Mouse (Mus musculus): Measurements from ENCODE around the gene Ltbp4. TPM values are rescaled to one million over a fixed set of nuclear protein-coding genes. Genes with fewer than 3 reads are reported as not detected.

Gene Ltbp4
- total and polyA plus RNA-seq, 3 experiments = 2.9 to 14.2 TPM; not detected in 1

DNA sequence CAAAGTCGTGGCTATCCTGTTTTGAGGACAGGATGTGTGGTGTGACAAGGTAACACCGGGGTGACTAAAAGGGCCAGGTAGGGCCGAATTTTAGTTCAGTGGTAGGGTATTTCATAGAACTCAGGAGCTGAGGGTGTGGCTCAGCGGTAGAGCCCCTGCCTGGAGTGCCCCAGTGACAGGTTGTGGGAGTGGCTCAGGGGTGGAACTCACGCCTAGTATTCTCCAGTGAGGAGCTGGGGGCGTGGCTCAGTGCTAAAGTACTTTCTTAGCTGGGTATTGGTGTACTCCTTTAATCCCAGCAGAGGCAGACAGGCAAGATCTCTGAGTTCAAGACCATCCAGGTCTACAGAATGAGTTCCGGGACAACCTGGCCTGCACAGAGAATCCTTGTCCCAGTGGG, 61.5 kb downstream of the Ltbp4 start:
- H3K9me3 ChIP-seq (replicated peaks; ENCODE audit: insufficient read depth, low read length) = no peaks in the 10 kb centered on the region
- no peak overlapping the region for H3K27ac ChIP-seq (ENCODE audit: control insufficient read depth, low read depth, low read length)
- no peaks in the 10 kb centered on the region for H3K4me1 ChIP-seq (ENCODE audit: control insufficient read depth in 1 of 2, insufficient read depth in 2 of 2, low read length in 2 of 2)
- peak; percentile 46 for DNase-seq (ENCODE audit: low read depth, low spot score)
- H3K36me3 ChIP-seq (ENCODE audit: control insufficient read depth in 1 of 2, insufficient read depth in 2 of 2, low read length in 2 of 2) = no peaks in the 10 kb centered on the region
- H3K79me2 ChIP-seq (ENCODE audit: control insufficient read depth, insufficient read depth, low read length, poor library complexity) = no peaks in the 10 kb centered on the region
- H3K9ac ChIP-seq (ENCODE audit: control insufficient read depth, low read depth, low read length, poor library complexity, severe bottlenecking) = no peak overlapping the region
- TF ChIP-seq ZMIZ1 (IDR thresholded peaks at IDR 0.05; ENCODE audit: low read depth, low read length) (no peak), SMC3 (IDR thresholded peaks at IDR 0.05; ENCODE audit: low read depth, low read length) (no peak), RAD21 (IDR thresholded peaks at IDR 0.05; ENCODE audit: low read depth, low read length) (no peak), ETS1 (IDR thresholded peaks at IDR 0.05; ENCODE audit: low read depth, low read length) (no peak), USF1 (IDR thresholded peaks at IDR 0.05; ENCODE audit: low read depth, low read length) (no peak), BHLHE40 (IDR thresholded peaks at IDR 0.05; ENCODE audit: borderline replicate concordance, low read depth, low read length) (no peak), GATA1 (IDR thresholded peaks at IDR 0.05; ENCODE audit: low read depth, low read length) (no peak), ZNF384 (IDR thresholded peaks at IDR 0.05; ENCODE audit: low read depth, low read length) (no peak), ZKSCAN1 (IDR thresholded peaks at IDR 0.05; ENCODE audit: low read depth, low read length) (no peak), HCFC1 (IDR thresholded peaks at IDR 0.05; ENCODE audit: low read depth, low read length) (no peak), CTCF (IDR thresholded peaks at IDR 0.05 in 2 of 3, conservative IDR thresholded peaks at IDR 0.05 in 1 of 3; ENCODE audit: control insufficient read depth in 1 of 3, insufficient read depth in 1 of 3, low read depth in 2 of 3, low read length in 3 of 3, poor library complexity in 1 of 3, severe bottlenecking in 1 of 3) (no peak), CHD2 (IDR thresholded peaks at IDR 0.05; ENCODE audit: low read length) (no peak), MAZ (IDR thresholded peaks at IDR 0.05; ENCODE audit: low read depth, low read length) (no peak), MAFK (IDR thresholded peaks at IDR 0.05; ENCODE audit: borderline replicate concordance, low read depth, low read length) (no peak), MAX (IDR thresholded peaks at IDR 0.05; ENCODE audit: low read length) (no peak), POLR2AphosphoS5 (IDR thresholded peaks at IDR 0.05; ENCODE audit: borderline replicate concordance, low read depth, low read length) (no peak), NRF1 (IDR thresholded peaks at IDR 0.05; ENCODE audit: insufficient read depth, low read depth, low read length, poor library complexity, severe bottlenecking) (no peak)
- H3K27me3 ChIP-seq (ENCODE audit: control insufficient read depth in 1 of 2, insufficient read depth in 2 of 2, low read length in 2 of 2) = no peaks in the 10 kb centered on the region
- H3K4me3 ChIP-seq (ENCODE audit: control insufficient read depth in 1 of 2, insufficient read depth in 1 of 2, low read depth in 2 of 2, low read length in 2 of 2) = no peak overlapping the region

DNA sequence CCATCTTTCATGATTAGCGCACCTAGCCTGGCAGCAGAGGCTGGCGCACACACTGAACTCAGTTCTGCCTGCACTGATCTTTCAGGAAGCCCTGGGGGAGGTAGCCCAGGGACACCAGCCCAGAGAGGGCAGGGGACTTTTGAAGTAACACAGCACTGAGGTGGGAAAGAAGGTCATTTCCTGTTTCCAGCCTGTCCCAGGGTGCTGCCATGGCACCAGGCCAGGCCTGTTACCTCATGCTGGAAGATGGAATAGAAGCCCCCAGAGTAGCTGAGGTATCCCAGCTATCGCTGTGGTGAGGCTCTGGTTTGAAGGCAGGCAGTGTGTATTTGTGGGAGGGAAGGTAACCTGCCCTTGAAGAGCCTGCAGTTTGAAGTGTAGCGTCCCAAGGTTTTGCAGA, 62.6 kb downstream of the Ltbp4 start:
- Histone ChIP-seq H3K4me1 (ENCODE audit: control insufficient read depth in 1 of 2, insufficient read depth in 2 of 2, low read length in 2 of 2) (no peaks in the 10 kb centered on the region), H3K36me3 (ENCODE audit: control insufficient read depth in 1 of 2, insufficient read depth in 2 of 2, low read length in 2 of 2) (no peaks in the 10 kb centered on the region), H3K27ac (ENCODE audit: control insufficient read depth, low read depth, low read length) (no peak overlapping the region), H3K27me3 (ENCODE audit: control insufficient read depth in 1 of 2, insufficient read depth in 2 of 2, low read length in 2 of 2) (no peaks in the 10 kb centered on the region), H3K4me3 (ENCODE audit: control insufficient read depth in 1 of 2, insufficient read depth in 1 of 2, low read depth in 2 of 2, low read length in 2 of 2) (no peak overlapping the region), H3K9me3 (replicated peaks; ENCODE audit: insufficient read depth, low read length) (no peaks in the 10 kb centered on the region), H3K79me2 (ENCODE audit: control insufficient read depth, insufficient read depth, low read length, poor library complexity) (no peaks in the 10 kb centered on the region), H3K9ac (ENCODE audit: control insufficient read depth, low read depth, low read length, poor library complexity, severe bottlenecking) (no peak overlapping the region)
- TF ChIP-seq CTCF (IDR thresholded peaks at IDR 0.05 in 2 of 3, conservative IDR thresholded peaks at IDR 0.05 in 1 of 3; ENCODE audit: control insufficient read depth in 1 of 3, insufficient read depth in 1 of 3, low read depth in 2 of 3, low read length in 3 of 3, poor library complexity in 1 of 3, severe bottlenecking in 1 of 3) (no peak), JUND (IDR thresholded peaks at IDR 0.05; ENCODE audit: low read depth, low read length) (no peak), E2F4 (IDR thresholded peaks at IDR 0.05; ENCODE audit: borderline replicate concordance, low read depth, low read length) (no peak), MXI1 (IDR thresholded peaks at IDR 0.05; ENCODE audit: low read depth, low read length) (no peak), POLR2AphosphoS5 (IDR thresholded peaks at IDR 0.05; ENCODE audit: borderline replicate concordance, low read depth, low read length) (no peak), USF2 (IDR thresholded peaks at IDR 0.05; ENCODE audit: borderline replicate concordance in 1 of 2, insufficient read depth in 1 of 2, low read depth in 1 of 2, low read length in 2 of 2) (no peak), SMC3 (IDR thresholded peaks at IDR 0.05; ENCODE audit: low read depth, low read length) (no peak)
- DNase-seq (ENCODE audit: low read depth, low spot score) = no peak
